Mouse (Mus musculus) left cerebral cortex, adult 8-10 months (tissue): ENCODE data around the gene Apool. TPM values are rescaled to one million over a fixed set of nuclear protein-coding genes. Genes with fewer than 3 reads are reported as not detected.
A peak's percentile ranks its signal among the peaks of the same experiment; 100 is the strongest.

Experiments
- DNase-seq, 2 experiments: peaks; one replicate each; pipeline ENCODE4 v3.0.0; 2022; ENCODE audit warnings: low spot score in 2 of 2
- total RNA-seq, 4 experiments: library from RNA; stranded (reverse); gene quantifications; 2 replicates each; pipeline ENCODE4 v1.2.4; 2022

Gene Apool
- 1 to 10 TPM; 7.9 to 8.1 (median 8.0) TPM for total RNA-seq

GRCm38 (mm10) chrX:112310804-112311530 is at the start of gene Apool:
Gene Apool, plus strand, starts transcription at chrX:112311334.
- peak; percentile 62 to 75 for DNase-seq

GRCm38 (mm10) chrX:112273550-112273949 is 37.6 kb upstream of the Apool start:
- DNase-seq: no peak

- no peak for DNase-seq
Observed at GRCm38 (mm10) chrX:112311531-112311887, 375 bp downstream of the Apool start.

- DNase-seq: no peak
Observed at GRCm38 (mm10) chrX:112312094-112312493, 960 bp downstream of the Apool start.

- DNase-seq: no peak
Observed at GRCm38 (mm10) chrX:112320273-112320672, 9.1 kb downstream of the Apool start.

- no peak for DNase-seq
Observed at GRCm38 (mm10) chrX:112339486-112339885, 28.4 kb downstream of the Apool start.

GRCm38 (mm10) chrX:112347467-112348394 is 36.6 kb downstream of the Apool start:
- no peak for DNase-seq

- no peak for DNase-seq
Observed at GRCm38 (mm10) chrX:112348395-112348791, 37.3 kb downstream of the Apool start.

GRCm38 (mm10) chrX:112368426-112368825 is 57.3 kb downstream of the Apool start:
- DNase-seq: no peak

- peak; percentile 11 to 31 for DNase-seq
Observed at GRCm38 (mm10) chrX:112370577-112371410, 59.7 kb downstream of the Apool start.

- no peak for DNase-seq
Observed at GRCm38 (mm10) chrX:112406679-112407078, 95.5 kb downstream of the Apool start, which contains the start of gene Satl1. Gene Satl1, minus strand, starts transcription at chrX:112406779.

- DNase-seq: no peak
Observed at GRCm38 (mm10) chrX:112412309-112412708, 101.2 kb downstream of the Apool start.

Other genes with a start within 250 kb of the Apool start
- gene 4933403O08Rik, start 72.3 kb upstream of the Apool start, total RNA-seq: under 1 TPM in 2 of 4 experiments, not detected in 2; 0.33 to 0.37 TPM
- gene Satl1, start 95.4 kb downstream of the Apool start, total RNA-seq: not detected
- gene 2010106E10Rik, start 183.9 kb downstream of the Apool start, total RNA-seq: not detected